Mouse (Mus musculus) R1 (cell line): Measurements from ENCODE around the gene Gypa.

Experiments used
- DNase-seq: peaks from one replicate; pipeline ENCODE4 v3.0.0-alpha.2; 2018; ENCODE audit warnings: low read depth, low spot score

Gypa gene

DNA sequence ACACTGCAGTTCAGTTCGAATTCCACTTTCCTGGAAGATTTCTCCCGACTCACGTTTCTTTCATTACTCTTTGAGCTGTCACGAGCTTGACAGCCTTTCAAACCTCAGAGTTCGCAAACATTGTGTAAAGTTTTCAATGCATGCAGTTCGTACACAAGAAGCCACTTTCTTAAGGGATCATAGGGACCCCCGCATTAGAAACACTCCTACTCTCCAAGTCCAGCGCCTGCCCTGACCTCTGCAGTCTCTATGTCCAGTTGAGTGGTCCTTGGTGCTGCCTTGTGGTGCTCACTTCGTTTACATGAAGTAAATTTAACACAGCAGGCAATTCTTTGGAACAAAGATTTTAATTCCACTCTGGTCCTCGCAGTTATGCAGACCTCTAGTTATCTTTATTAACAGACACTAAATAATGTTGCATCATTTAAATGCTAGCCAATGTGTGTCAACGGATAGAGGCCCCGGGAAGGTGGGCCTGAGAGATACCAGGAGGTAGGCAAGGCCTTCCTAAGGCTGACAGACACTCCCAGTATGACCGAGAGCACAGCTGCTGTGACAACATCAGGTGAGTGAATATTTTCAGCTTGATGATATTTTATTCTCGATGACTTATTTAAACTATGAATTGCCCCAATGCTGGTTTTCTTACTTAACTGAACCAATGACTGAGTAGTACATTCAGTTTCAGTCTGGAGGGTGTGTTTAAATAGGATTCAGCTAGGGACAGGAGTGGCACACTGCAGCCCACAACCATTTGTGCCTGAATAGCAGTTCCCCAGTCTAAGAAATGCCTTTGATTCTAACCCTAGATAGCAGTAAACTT, at the start of gene Gypa:
Gene Gypa (plus strand): TSS at position 259 of the 823 bp plus-strand sequence.
- DNase-seq, result no peak

DNA sequence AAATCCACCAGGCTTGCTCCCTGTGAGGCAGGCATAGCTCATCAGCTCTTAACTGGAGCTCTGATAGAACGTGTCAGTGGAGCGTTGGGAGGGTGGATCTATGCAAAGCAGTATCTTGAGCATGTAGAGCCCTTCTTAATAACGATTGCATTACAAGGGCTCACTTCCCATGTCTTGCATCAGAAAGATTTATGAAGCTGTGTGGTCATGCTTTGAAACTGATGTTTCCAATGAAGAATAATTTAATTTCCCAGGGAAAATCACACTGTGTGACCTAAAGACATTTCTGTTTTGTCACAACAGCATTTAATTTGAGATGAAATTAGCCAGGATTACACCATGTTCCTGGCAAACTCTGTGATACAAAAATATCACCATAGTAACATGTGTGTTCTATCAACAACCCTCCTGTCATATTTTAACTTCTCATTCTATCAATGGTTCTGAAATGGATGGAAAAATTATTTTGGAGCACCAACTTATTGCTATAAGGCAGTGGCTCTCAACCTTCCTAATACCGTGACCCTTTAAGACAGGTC, 49.0 kb upstream of the Gypa start:
- DNase-seq, result no peak

DNA sequence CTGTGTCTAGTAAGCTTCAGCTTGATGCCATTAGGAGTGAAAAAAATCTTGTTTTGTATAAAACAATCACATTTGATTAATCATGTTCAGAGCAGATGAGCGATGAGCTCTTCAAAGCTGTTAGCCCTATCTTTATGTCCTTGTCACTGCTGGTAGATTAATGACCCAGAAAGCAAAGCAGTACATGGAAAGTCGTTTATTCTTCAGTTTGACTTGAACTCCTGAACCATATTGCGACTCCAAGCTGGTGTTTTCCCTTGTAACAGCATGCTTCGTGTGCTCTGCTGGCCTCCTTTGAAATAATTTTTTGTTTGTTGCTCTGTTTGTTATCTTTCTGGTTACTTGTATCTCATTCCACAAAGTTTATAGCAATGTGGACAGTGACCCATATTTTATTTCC, 46.4 kb upstream of the Gypa start:
- no peak for DNase-seq

DNA sequence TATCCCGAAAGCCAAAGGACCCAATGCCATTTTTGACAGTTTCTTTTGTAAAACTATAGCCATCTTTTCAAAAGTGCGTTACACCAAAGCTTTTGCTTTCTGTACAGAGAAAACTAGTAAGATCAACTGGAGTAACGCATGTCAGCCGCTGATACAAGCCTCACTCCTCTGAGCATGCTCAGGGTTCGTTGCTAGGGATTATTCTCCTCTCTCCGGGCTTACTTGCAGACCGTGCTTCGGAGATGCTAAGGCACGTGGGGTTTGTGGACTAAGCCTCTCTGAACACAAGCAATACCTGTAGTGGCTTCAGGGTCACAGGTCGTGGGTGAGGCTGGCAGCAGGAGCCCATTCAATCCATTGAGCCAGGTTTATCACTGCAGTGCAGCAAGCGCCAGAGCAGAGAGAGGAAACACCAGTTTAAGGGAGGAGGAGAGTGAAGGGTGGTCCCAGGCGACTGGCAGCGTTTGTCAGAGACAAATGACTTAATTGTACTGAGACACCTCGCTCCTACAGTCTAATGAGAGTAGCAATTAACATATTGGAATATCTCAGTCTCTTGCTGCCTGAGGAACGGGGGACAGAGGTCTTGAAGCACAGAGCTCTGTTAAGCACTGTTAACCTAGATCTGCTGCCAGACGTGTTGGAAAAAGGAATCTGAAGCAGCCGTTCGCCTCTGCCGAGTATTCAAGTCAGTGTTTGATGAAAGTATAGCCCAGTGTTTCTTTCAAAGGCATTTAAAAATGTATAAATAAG, 41.5 kb upstream of the Gypa start:
- peak; percentile 5 for DNase-seq

DNA sequence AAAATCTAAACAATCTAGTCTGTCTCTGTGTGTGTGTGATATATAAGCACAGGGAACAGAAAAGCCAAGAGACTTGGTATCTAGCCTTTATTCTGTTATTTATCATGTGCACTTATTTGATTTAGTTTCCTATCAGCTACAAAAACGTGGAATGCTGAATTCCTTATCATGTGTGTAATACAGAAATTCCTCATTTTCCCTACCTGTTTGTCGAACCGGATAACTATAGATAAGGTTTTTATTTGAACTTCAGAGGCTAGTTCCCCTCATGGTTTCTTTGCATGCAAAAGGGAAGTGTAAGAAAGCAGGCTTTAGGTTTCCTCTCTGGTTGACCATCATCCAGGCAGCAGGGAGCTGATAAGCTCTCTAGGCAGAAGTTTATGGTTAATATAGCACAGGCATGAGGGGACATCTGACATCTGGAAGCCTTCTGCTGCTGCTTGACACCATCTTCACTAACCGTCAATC, 30.1 kb upstream of the Gypa start:
- no peak for DNase-seq

DNA sequence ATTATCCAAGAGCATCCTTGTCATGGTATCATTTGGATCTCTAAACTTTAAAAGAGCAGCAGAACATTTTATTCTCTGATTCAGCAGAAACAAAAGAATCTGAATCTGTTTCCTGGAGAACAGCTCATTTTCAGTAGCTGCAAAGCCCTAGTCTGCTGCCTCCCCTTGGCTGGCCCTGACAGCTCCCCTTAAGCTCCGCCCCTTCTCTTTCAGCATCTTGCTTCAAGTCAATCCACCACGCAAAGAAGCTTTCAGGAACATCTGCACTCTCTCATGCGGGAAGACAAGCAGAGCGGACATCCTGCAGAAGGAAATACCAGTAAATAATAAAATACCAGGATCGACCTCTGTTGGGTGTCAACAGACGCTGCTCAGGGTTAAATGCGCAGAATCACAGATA, 18.6 kb upstream of the Gypa start:
- DNase-seq, result no peak

DNA sequence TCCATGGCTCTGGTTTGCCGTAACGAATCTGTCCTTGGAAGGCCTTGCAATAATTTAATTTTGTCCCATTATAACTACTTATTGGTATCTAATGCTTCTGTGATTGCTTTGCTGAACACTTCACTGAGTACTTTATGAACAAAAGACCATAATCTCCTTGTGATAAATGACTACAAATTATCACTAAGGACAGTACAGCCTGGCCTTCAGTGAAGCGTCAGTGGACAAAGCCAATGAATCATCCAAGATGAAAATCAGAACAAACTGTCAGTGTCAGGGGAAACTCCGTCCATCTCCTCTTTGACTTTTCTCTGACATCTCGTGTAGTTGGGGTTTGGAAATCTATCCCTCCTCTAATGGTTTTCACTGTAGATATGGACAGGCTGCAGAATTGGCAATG, 15.4 kb upstream of the Gypa start:
- no peak for DNase-seq

DNA sequence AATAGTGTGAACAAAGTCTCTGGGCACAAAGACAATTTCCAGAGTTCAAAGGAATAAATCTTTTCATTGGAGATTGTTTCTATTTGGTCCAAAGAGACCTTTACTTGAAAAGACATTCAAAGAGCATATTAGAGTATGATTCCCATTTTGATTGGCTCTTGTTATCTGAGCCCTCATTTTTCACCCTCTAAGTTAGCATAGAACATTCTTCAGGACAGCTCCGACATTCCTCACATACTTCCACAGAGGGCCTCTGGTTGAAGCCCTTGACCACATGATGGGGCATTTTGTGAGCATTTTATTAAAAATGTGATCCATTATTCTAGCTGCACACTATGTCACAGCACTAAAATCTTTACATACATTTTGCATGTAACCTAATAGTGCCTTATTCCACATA, 14.5 kb upstream of the Gypa start:
- no peak for DNase-seq

DNA sequence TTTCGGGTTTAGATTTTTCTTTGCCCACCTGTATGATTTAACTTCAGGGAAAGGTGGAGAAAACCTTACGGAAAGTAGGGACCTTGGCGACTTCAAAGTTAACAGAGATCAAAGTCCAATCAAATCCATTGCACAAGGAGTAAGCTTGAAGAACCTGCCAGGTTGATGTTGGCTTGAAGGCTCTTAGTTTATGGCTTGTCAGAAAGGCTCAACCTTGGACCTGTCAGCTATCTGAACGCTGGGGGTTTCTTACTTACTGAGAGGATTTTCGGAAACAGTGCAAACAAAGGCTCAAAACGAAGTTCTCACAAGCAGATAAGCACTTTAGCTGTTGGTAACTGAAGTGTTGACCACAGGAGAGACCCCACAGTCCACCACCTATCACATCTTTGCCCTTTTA, 11.4 kb upstream of the Gypa start:
- DNase-seq, result no peak

DNA sequence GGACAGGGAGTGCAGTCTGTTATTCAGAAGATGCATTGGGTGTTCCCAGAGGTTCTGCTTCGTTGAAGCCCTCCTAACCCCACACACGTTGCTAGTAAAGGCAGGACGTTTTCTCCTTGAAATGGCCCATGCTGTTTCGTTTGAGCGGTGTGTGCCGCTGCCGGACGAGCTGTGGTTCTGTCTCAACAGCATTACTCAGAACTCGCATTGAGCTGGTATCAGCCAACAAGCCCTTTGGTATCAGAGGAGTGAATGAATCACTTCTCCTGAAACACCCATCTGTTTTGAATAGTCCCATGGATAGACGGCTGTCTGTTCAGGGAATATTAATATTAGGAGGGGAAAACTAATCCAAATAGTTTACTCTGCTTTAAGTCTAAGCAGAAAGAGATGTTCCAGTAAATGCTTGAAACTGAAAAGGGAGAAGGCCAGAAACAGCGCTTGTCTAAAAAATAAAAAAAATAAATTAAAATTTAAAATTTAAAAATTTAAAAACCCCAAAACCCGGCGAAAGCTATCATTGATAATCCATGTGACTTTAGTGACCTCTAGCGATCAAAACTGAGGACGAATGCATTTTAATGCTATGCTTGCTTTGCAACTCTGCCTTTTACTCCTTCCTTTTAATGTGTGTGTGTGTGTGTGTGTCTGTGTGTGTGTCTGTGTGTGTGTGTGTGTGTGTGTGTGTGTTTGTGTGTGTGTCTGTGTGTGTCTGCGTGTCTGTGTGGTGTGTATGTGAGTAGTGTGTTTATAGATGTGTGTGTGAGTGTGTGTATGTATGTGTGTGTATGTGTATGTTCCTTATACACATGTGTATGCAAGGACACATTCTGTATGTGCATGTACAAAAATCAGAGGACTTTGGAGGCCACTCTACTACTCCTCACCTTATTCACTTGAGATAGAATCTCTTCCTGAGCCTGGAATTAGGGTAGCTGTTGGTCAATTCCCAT, 10.5 kb upstream of the Gypa start:
- no peak for DNase-seq

DNA sequence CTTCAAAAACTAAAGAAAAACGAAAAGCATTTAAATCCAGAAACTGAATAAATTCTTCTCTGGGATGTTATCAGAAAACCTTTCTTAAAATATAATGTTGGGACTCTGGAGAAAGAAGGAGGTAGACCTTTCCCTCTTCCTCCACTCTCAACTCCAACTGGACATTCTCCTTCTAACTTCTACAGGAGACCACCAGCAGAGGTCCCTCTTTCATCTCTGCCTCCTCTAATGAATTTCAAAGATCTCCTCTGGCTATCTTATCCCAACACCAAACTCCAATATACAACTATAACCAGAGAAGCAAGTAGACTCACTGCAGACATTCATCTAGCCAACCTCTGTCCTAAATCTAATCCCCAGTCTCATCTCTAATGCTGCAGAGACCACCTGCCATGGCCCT, 2.0 kb upstream of the Gypa start:
- no peak for DNase-seq

DNA sequence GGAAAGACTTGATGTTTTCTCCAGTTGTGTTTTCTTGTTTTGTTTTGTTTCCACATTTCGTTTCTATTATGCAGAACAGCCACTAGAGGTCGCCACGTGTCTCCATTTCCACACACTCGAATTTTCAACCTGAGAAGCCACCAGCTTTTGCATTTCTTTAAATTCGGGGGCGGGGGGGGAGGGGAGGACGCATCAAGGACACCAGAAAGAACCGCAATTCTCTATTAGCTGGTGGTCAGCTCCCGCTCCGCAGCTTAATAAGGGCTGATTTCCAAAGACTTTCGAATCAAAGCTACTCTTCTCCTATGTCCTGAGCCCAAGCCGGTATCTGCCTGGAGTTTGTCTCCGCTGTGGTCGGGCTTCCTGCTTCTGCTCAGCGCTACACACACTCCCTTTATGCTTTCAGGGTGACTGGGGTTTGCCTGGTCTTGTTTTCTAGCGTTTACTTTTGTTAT, 567 bp upstream of the Gypa start:
- peak; percentile 81 for DNase-seq

DNA sequence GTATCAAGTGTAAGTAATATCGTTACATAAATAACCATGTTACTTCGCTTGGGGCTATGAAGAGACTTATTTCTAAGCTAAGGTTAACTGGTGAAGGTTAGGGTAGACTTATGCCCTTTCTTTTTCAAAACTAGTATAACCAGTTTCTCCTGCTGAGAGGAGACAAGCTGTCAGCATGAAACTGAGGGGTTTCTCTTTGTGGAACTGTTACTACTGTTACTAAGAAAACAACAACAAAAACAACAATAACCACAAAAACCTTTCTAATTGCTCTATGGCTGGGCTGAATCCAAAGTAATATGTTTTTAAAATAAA, 722 bp downstream of the Gypa start:
- DNase-seq, result peak; percentile 37

DNA sequence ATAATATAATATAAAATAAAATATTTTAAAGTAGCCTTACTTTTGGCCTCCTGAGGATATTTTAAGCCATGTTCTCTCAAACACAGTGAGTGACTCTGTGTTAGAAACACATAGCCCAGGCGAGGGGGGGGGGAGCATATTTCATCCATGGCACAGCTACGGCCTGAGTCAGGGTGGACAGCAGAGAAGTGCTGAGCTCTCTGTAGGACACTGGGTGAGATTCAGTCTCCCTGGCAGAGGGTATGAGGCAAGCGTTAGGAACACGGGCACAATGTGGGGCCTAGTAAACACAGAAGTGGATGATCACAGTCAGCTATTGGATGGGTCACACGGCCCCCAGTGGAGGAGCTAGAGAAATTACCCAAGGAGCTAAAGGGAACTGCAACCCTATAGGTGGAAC, 1.2 kb downstream of the Gypa start:
- DNase-seq, result no peak

DNA sequence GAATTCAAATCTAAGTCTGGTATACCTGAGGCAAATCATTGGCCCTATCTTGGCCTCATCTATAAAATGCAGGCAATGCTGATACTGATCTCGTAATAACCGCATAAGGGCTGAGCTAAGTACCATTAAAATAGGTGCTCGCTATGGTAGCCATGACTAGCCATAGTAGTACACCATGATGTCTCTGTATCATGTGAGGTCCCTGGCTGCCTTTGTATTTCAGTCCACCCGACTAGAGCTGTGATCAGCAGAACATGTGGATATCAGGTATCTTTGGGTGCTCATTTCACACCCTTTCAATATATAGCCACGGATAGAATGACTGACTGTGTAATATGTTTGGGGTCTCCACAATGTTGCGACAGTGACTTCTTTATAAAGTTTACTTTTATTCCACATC, 1.9 kb downstream of the Gypa start:
- DNase-seq, result no peak

DNA sequence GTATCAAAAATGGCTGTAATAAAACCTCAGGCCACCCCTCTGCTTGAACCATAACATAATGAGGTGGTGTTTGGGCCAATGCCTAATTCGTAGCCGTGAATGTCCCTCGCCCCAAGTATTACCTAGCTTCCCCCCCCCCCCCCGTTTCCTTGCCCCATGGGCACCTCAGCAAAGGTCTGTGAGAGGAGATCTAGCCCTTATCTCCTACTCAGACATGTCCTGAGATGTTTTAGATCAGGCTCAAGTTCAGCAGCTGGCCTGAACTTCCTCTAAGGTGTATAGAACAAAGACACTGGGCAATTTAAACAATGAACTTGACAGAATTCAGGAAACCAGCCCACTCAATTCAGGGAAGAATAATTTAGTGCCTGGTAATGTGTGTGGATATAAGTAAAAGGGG, 3.7 kb downstream of the Gypa start:
- no peak for DNase-seq

DNA sequence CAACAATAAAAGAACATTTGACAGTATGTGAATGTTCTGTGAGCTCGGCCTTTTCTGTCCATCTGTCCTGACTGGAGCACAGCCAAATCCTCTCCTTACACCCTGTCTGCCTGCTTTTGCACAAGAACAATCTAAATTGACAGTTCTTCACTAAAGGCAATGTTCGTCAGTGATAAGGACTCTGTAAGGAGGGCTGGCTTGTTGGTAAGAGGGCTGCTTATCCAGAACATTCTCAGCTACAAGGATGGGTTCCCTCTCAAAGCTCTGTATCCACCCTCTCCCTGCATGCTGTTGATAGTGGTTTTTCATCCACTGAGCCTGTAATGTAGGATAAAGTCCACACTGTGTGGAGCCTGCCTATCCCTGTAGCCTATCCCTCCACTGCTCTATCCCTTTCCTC, 6.7 kb downstream of the Gypa start:
- DNase-seq, result no peak

DNA sequence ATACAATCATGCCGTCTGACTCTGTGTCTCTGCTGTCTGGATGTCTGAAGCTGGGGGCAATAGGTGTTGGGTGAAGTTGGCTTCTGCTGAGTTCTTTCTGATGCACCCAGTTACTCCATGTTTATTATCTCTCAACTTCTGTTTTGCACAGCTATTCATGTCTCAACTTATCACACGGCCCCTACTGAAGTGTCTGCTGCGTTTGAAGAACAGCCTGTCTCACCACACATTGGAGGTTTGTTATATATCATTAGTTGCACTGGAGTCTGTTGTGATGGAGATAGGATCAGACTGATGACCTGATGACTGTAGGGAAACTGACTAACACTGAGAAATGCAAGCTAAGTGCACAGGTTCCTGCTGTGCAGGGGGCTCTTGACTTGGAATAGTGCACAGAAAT, 7.2 kb downstream of the Gypa start:
- DNase-seq, result no peak

DNA sequence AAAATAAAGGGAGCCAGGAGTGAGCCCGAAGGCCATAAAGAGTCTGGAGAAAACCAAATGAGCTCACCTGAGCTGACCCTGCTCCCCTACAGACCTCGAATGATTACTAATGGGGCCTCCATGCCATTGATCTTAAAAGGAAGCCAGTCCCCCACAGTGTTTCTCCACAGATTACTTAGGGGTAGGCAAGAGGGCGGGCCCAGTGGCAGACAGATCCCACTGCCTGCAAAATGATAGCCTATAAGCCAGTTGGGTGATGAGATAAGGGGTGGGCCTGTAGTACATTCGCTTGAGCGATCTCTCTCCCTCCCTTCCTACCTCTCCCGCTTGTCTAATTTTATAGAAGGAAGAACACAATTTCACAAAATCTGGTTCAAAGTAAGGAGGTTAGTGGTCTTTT, 7.7 kb downstream of the Gypa start:
- DNase-seq, result no peak

DNA sequence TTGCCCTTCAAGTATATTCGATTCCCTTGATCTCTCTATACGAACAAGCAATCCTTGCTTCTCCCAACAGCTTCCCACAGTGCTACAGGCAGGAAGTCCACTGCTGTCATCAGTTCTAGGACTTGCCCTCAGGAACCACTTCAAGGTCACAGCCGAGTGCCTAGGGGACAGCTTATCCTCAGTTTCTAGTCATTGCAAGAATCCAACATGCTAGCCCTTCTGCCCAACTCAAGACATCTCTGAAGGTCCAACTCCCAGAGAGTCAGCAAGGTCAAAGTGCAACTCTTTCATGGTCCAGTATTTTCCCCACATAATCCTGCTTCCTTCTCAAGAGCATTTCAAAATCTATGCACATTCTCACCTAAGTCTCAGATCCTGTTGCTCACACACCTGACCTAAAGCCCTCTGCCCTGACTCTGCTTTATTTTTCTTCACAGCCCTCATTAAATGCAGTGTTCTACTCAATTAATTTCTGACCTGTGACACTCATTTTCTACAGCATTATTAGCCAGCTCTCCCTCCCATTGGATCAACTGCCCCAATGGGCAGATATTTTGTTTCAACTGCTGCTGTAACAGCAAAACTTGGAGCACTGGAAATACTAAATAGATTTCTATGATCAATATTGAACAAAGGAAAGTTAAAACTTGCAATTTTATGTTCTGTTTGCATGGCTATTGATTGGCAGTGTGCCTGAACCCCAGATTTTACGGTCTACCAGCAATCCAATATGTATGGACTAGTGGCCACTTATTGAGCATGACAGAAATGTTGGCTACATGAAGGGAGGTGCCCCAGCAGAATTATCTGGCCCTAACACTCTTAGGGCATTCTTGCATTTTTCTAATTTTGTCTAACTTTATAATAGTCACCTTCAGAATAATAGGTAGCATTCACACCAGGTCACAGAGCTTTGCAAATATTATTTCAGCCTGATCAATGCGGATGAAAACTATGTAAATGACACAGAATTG, 33.1 kb downstream of the Gypa start:
- no peak for DNase-seq

DNA sequence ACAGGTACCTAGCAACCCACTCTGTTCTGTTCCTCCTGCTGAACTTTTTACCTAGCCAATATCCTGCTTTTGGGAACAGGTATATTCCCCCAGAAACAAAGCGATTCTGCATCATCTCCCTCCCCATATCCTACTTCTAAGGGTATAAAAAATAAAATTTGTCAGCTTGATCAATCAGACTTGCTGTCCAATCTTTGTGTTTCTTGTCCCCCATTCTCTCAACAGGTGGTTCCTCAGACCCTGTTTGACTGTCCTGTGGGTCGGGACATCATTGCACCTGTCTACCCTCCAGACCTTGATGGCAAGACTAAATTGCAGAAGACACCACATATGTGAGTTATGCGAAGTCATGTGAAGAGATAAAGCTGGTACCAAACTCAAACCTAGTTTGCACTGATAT, 48.3 kb downstream of the Gypa start:
- no peak for DNase-seq
